Mouse (Mus musculus) hindbrain, postnatal 0 days (tissue): ENCODE measurements around the gene Sh3bp5. TPM values are rescaled to one million over a fixed set of nuclear protein-coding genes. Genes with fewer than 3 reads are reported as not detected.

ENCODE experiments used
- ATAC-seq: fragments of 200-750 bp; cut with Nextera tagmentation; 2 replicates; pipeline ENCODE4 v1.8.0; 2017; ENCODE audit warnings: mild to moderate bottlenecking, moderate TSS enrichment, moderate library complexity
- DNase-seq: peaks from one replicate; pipeline ENCODE4 v3.0.0-alpha.2; 2015; ENCODE audit warnings: low spot score
- H3K27ac ChIP-seq: fragments of 300-500 bp; sonication (generic); 2 replicates; pipeline ENCODE4 v1.5.1; 2014; ENCODE audit warnings: mild to moderate bottlenecking
- H3K27me3 ChIP-seq: fragments of 300-500 bp; sonication (generic); 2 replicates; pipeline ENCODE4 v1.6.1; 2014; ENCODE audit warnings: low read length, mixed read lengths; ENCODE audit not compliant: insufficient read depth
- H3K36me3 ChIP-seq: fragments of 300-500 bp; sonication (generic); 2 replicates; pipeline ENCODE4 v1.6.1; 2014; ENCODE audit warnings: low read length, mixed read lengths; ENCODE audit not compliant: insufficient read depth
- H3K4me1 ChIP-seq: fragments of 300-500 bp; sonication (generic); 2 replicates; pipeline ENCODE4 v1.6.1; 2014; ENCODE audit warnings: antibody characterized with exemption, low read length, mixed read lengths; ENCODE audit not compliant: insufficient read depth
- H3K4me2 ChIP-seq: fragments of 300-500 bp; sonication (generic); 2 replicates; pipeline ENCODE4 v1.6.1; 2014; ENCODE audit warnings: low read depth, mild to moderate bottlenecking, low read length, moderate library complexity, mixed read lengths
- H3K4me3 ChIP-seq: fragments of 300-500 bp; sonication (generic); 2 replicates; pipeline ENCODE4 v1.5.1; 2014; ENCODE audit warnings: low read length
- H3K9ac ChIP-seq: fragments of 300-500 bp; sonication (generic); replicated peaks from 2 replicates; pipeline ENCODE4 v1.6.1; 2014; ENCODE audit warnings: mild to moderate bottlenecking, low read length, moderate library complexity, mixed read lengths
- H3K9me3 ChIP-seq: fragments of 300-500 bp; sonication (generic); 2 replicates; pipeline ENCODE4 v1.6.1; 2016; ENCODE audit warnings: low read length, mixed read lengths
- CTCF ChIP-seq: IDR thresholded peaks from 2 replicates; pipeline ENCODE4 v1.5.1; 2016; ENCODE audit warnings: antibody characterized with exemption, control low read depth, low read depth
- WGBS: fragments of 180-500 bp; shearing (Covaris S2); extraction: QIAGEN DNeasy Blood & Tissue Kit; methylation state at CpG from one replicate; pipeline ENCODE4 v1.1.7; 2014; 5-methylcytosine and 5-hydroxymethylcytosine counted together
- polyA plus RNA-seq: library from polyadenylated mRNA; unstranded; fragments of >200 nt; fragmentation: Nextera tagmentation; extraction: Ambion mirVana; gene quantifications from 2 replicates; pipeline ENCODE4 v1.2.1, GENCODE M21; 2015
- total RNA-seq: library from RNA; depleted of rRNA; stranded (reverse); fragments of >200 nt; gene quantifications from 2 replicates; pipeline ENCODE4 v1.2.3, GENCODE M21; 2014

The Sh3bp5 gene
- total and polyA plus RNA-seq, 2 experiments from 2014 or later: 41.6 to 149 TPM

DNA sequence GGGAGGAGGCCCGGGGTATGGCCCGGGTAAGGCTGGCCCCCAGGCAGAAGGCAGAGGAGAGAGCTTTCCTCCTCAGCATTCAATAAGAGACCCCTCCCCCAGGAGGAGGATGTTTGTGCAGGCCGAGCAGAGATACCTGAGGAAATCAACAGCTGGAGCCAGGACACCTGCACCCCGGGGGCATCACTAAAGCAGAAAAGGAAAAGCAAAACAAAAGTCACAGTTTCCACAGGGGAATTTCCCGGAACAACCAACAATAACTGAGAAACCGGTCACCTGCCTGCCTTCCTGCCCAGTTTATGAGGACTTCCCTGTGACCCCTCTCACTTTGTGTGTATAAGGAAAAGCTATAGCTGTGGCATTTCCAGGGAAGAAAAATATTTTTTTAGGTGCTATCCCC is 7.7 kb upstream of the Sh3bp5 start:
- no peak overlapping the region for H3K4me2 ChIP-seq
- no peaks in the 10 kb centered on the region for H3K9me3 ChIP-seq
- H3K9ac ChIP-seq: no peak overlapping the region
- H3K27ac ChIP-seq: no peak overlapping the region
- H3K36me3 ChIP-seq: no peaks in the 10 kb centered on the region
- no peak for TF ChIP-seq CTCF
- 71% methylated on average over 6 of the region's 6 CpGs for WGBS
- H3K4me3 ChIP-seq: no peak overlapping the region
- no peaks in the 10 kb centered on the region for H3K4me1 ChIP-seq
- H3K27me3 ChIP-seq: no peaks in the 10 kb centered on the region
- DNase-seq (no peak), ATAC-seq (no peak)

DNA sequence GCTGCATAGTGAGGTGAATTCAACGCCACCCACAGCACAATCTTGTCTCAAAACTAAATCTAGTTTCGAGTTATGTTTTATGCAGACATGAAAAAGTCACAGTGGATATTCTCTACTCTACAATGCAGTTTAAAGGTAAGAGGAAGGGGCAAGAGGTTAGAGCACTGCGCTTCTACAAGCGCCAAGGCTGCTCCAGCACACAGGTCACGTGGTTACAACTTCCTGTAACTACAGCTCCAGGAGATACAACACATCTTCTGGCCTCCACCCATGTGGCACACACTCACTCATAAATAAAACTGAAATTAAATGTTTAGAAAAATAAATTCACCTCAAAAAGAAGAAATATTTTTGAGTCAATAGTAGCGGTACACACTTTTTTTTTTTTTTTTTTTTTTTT is 4.8 kb upstream of the Sh3bp5 start:
- no peak overlapping the region for H3K4me3 ChIP-seq
- no peaks in the 10 kb centered on the region for H3K27me3 ChIP-seq
- no peak overlapping the region for H3K9ac ChIP-seq
- no peaks in the 10 kb centered on the region for H3K4me1 ChIP-seq
- ATAC-seq: no peak
- no peak for TF ChIP-seq CTCF
- no peak for DNase-seq
- H3K4me2 ChIP-seq: no peak overlapping the region
- H3K9me3 ChIP-seq: no peaks in the 10 kb centered on the region
- no peak overlapping the region for H3K27ac ChIP-seq
- no peaks in the 10 kb centered on the region for H3K36me3 ChIP-seq
- WGBS: 84% methylated on average over 6 of the region's 6 CpGs

DNA sequence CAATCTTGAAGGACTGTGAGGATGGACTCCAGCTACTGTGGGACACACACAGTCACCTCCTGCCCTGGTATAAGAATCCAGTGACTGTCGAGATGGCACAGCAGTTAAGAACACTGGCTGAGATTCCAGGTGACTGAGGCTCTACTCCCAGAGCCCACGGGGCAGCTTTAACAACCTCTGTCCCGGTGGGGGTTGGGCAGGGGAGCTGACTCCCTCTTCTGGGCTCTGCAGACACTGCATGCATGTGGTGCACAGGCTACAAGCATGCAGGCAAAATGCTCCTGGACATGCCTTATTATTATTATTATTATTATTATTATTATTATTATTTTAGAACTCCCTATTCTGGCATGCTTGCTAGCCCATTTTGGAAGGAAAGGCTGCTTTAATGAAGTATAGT is 4.4 kb upstream of the Sh3bp5 start:
- Histone ChIP-seq H3K36me3 (no peaks in the 10 kb centered on the region), H3K4me2 (no peak overlapping the region), H3K9me3 (no peaks in the 10 kb centered on the region), H3K9ac (no peak overlapping the region), H3K4me3 (no peak overlapping the region), H3K27ac (no peak overlapping the region), H3K4me1 (no peaks in the 10 kb centered on the region), H3K27me3 (no peaks in the 10 kb centered on the region)
- no peak for DNase-seq
- TF ChIP-seq CTCF: peak; percentile 29
- 33% methylated on average over 3 of the region's 3 CpGs for WGBS
- ATAC-seq: no peak

DNA sequence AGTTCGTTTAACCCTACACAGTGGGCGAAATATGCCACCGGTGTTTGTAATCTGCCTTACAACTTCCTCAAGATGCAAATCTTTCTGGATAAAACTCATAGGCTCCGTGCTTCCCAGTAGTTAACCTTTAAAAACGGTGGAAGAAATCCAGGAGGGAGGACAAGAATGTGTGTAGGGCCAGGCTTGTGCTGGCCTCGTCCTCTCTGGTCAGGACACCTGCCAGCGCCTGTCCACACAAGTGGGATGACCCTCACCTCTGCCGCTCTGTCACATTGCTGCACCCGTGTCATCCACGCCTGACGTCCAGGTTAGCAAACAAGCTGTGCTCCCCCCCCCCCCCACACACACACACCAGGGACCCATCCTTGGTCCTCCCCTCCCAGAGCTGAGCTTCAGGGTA is 3.4 kb upstream of the Sh3bp5 start:
- Histone ChIP-seq H3K27ac (no peak overlapping the region), H3K9me3 (no peaks in the 10 kb centered on the region), H3K36me3 (no peaks in the 10 kb centered on the region), H3K4me1 (no peaks in the 10 kb centered on the region), H3K27me3 (no peaks in the 10 kb centered on the region), H3K4me3 (no peak overlapping the region), H3K9ac (no peak overlapping the region), H3K4me2 (no peak overlapping the region)
- TF ChIP-seq CTCF: no peak
- ATAC-seq (no peak), DNase-seq (no peak)
- WGBS: 82% methylated on average over 11 of the region's 11 CpGs

DNA sequence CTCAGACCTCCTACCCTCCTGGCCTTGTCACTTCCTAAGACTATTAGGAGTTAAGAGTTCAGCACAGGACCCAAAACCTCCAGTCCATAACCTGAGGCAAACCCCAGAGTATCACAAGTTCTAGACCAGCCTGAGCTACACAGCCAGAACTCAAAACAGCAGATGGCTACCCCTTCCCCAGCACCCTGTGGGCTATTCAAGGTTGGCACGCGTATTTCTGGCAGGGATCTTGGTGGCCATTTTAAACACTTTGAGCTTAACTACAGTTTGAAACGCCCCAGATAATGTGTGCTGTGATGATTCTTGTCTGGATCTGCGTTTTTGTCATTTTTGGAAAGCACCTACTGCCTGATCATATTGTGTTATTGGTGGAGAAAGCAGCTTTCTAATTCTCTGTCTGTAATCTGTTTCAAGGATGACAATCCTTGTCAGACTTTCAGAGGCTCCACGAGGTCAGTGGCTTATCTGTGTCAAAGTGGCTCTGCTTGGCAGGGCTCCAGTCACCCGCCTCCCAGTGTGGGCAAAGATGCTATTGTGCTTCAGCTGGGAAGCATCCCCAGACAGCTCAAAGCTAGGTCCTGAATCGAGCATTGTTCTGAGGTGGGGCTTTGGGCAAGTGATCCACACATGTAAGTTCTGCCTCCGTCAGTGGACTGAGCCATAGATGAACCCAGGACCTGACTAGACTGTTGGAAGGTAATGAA is 2.1 kb upstream of the Sh3bp5 start:
- Histone ChIP-seq H3K4me3 (no peak overlapping the region), H3K9ac (no peak overlapping the region), H3K36me3 (no peaks in the 10 kb centered on the region), H3K4me2 (no peak overlapping the region), H3K27me3 (no peaks in the 10 kb centered on the region), H3K9me3 (no peaks in the 10 kb centered on the region), H3K4me1 (peaks cover 5% of the 10 kb centered on the region; the same call in 1 of the 2 replicates), H3K27ac (no peak overlapping the region)
- no peak for TF ChIP-seq CTCF
- no peak for DNase-seq
- WGBS: 61% methylated on average over 8 of the region's 8 CpGs
- no peak for ATAC-seq

DNA sequence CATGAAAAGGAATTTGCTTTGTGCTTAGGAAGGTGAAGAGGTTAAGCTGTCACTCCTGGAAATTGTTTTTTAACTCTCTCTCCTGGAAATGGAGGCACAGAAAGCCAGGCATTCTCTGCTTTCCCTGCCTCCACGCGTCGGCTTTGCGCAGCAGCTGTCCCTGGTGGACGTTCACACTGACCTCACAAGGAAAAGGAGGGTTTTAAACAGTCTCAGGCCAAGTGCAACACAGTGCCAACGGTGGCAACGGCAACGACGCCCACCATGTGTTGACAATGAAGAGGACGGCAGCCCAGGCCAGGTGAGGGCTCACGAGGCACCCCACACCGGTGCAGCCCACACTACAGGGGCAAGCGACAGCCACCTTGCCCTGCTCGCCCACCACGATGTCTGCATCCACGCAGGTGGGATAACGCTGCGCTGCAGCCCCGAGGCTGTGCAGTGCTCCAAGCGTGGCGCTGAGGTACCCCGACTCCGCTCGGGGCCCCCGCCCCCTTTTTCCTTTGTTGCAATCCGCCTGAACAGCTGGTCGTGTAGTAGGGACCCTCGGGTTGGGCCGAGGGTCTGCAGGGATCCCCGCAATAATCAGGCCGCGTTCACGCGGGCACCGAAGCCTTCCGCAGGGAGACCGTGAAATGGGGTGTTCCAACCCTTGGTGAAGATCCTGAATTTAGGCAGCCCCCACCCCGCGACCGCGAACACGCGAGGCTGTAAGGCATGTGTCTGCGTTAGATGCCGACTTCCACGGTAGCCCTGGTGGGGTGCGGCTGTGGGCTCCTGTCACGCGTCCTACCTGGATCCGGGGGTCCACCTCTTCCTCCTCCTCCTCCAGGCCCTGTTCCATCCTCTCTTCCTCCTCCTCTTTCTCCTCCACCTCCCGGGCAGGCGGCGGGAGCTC is 611 bp downstream of the Sh3bp5 start:
- peak; percentile 53 for TF ChIP-seq CTCF
- peak; percentile 70 for ATAC-seq

More for the DNA sequence above, 611 bp downstream of the Sh3bp5 start:
- peak overlapping the region; percentile 93 for H3K9ac ChIP-seq
- H3K9me3 ChIP-seq: no peaks in the 10 kb centered on the region
- H3K4me3 ChIP-seq: peak overlapping the region; percentile 92
- peak overlapping the region; percentile 95 for H3K27ac ChIP-seq
- no peaks in the 10 kb centered on the region for H3K36me3 ChIP-seq
- H3K27me3 ChIP-seq: no peaks in the 10 kb centered on the region
- peak overlapping the region; percentile 90 for H3K4me2 ChIP-seq
- H3K4me1 ChIP-seq: peaks cover 5% of the 10 kb centered on the region; the same call in 1 of the 2 replicates
- WGBS: under 1% methylated on average over 52 of the region's 53 CpGs
- peak; percentile 72 for DNase-seq
